Mouse (Mus musculus): ENCODE results near the gene Zfp143. TPM values are rescaled to one million over a fixed set of nuclear protein-coding genes. Genes with fewer than 3 reads are reported as not detected.
A peak's percentile ranks its signal among the peaks of the same experiment; 100 is the strongest.
"Not testable (repeated sequence)": the region's sequence is repeated elsewhere in the genome, so short reads cannot be mapped to it uniquely, and the experiment has no call there.

Zfp143 gene
- polyA plus RNA-seq, 1 experiment from 2014 or later: 6.4 TPM

DNA sequence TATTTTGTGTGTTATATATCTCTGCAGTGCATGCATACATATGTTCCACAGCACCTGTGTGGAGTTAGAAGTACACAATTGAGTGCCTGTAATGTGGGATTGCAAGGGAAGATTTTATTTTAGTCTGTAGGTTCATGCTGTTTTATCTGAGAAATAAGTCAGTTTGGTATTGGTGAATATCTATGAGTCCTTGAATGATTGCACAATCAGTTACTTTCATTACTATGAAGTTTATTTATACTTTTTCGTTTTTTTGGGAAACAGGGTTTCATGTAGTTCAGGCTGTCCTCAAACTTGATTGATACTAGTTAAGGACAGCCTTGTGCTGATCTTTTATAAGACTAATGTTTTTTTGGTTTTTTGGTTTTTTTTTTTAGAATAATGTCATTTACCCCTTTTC lies 37.5 kb upstream of the Zfp143 start:
- no peaks in the 10 kb centered on the region for H3K9me3 ChIP-seq (ENCODE audit: control insufficient read depth, low read length)
- H3K36me3 ChIP-seq (ENCODE audit: control insufficient read depth, insufficient read depth, low read length): no peaks in the 10 kb centered on the region
- TF ChIP-seq EP300 (optimal IDR thresholded peaks at IDR 0.05): no peak
- TF ChIP-seq CTCF (IDR thresholded peaks at IDR 0.05; ENCODE audit: low read depth): no peak
- H3K27ac ChIP-seq (replicated peaks): no peak overlapping the region
- no peak for DNase-seq (ENCODE audit: low spot score)
- no peak overlapping the region for H3K9ac ChIP-seq (ENCODE audit: low read length)
- H3K27me3 ChIP-seq (ENCODE audit: control insufficient read depth, insufficient read depth, low read length): no peaks in the 10 kb centered on the region
- no peaks in the 10 kb centered on the region for H3K4me1 ChIP-seq (replicated peaks; ENCODE audit: control insufficient read depth, insufficient read depth)
- no peak overlapping the region for H3K4me3 ChIP-seq (ENCODE audit: low read depth, low read length)
- ATAC-seq (ENCODE audit: low FRiP score, low TSS enrichment): no peak
- WGBS: 76% methylated on average over 1 of the region's 1 CpGs
- no peak overlapping the region for H3K4me2 ChIP-seq (replicated peaks; ENCODE audit: low read depth)

- H3K4me3 ChIP-seq (ENCODE audit: low read depth, low read length): no peak overlapping the region
- no peak for TF ChIP-seq EP300 (optimal IDR thresholded peaks at IDR 0.05)
- no peak for TF ChIP-seq CTCF (IDR thresholded peaks at IDR 0.05; ENCODE audit: low read depth)
- WGBS: 68% methylated on average over 2 of the region's 2 CpGs
- no peaks in the 10 kb centered on the region for H3K27me3 ChIP-seq (ENCODE audit: control insufficient read depth, insufficient read depth, low read length)
- H3K36me3 ChIP-seq (ENCODE audit: control insufficient read depth, insufficient read depth, low read length): no peaks in the 10 kb centered on the region
- no peak overlapping the region for H3K9ac ChIP-seq (ENCODE audit: low read length)
- no peaks in the 10 kb centered on the region for H3K9me3 ChIP-seq (ENCODE audit: control insufficient read depth, low read length)
- H3K27ac ChIP-seq (replicated peaks): no peak overlapping the region
- H3K4me2 ChIP-seq (replicated peaks; ENCODE audit: low read depth): no peak overlapping the region
- no peaks in the 10 kb centered on the region for H3K4me1 ChIP-seq (replicated peaks; ENCODE audit: control insufficient read depth, insufficient read depth)
- ATAC-seq (ENCODE audit: low FRiP score, low TSS enrichment) (no peak), DNase-seq (ENCODE audit: low spot score) (no peak)
These were observed 34.4 kb upstream of the Zfp143 start for GRCm38 (mm10) chr7:110026594-110026993.

DNA sequence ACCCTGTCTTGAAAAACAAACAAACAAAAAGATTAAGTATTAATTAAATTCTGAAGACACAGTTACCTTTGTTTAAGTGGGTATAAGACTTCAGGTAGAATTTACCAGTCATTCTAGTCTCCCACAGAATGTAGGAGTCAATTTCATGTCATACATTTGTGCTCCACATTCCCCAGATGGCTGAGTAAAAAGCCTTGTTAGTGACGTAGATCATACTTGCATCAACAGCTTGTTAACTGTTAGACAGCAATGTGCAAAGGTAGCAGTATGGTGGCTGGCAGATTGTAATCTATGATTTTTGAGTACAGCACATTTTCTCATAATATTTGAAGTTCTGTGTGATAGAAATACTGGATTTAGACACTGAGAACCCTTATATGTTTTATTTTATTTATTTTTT lies 32.2 kb upstream of the Zfp143 start:
- no peak for DNase-seq (ENCODE audit: low spot score)
- H3K36me3 ChIP-seq (ENCODE audit: control insufficient read depth, insufficient read depth, low read length): 0 out of 2 replicates have a peak, but pooled peaks cover 4% of the 10 kb centered on the region
- WGBS: 77% methylated on average over 1 of the region's 1 CpGs

DNA sequence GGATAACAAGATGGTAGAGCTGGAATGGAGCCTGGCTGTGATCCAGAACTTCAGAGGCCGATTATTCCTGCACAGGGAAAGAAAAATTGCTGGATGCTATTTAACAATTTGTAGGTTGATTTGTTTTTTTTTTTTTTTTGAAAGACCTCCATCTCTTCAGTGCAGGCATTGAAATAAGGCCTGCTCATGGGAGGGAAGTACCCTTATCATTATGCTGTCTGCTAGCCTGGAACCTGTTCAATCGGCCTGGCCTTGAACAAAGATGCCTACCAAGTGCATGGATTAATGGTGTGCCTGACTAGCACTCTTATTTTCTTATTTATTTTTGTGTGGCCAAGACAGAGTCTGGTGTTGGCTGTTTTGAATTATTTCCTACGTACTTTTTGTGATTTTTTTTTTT lies 30.7 kb upstream of the Zfp143 start:
- Histone ChIP-seq H3K4me3 (ENCODE audit: low read depth, low read length) (no peak overlapping the region), H3K36me3 (ENCODE audit: control insufficient read depth, insufficient read depth, low read length) (0 out of 2 replicates have a peak, but pooled peaks cover 5% of the 10 kb centered on the region), H3K4me1 (replicated peaks; ENCODE audit: control insufficient read depth, insufficient read depth) (no peaks in the 10 kb centered on the region), H3K27me3 (ENCODE audit: control insufficient read depth, insufficient read depth, low read length) (no peaks in the 10 kb centered on the region), H3K4me2 (replicated peaks; ENCODE audit: low read depth) (no peak overlapping the region), H3K9me3 (ENCODE audit: control insufficient read depth, low read length) (no peaks in the 10 kb centered on the region), H3K27ac (replicated peaks) (no peak overlapping the region), H3K9ac (ENCODE audit: low read length) (no peak overlapping the region)
- DNase-seq (ENCODE audit: low spot score) (no peak), ATAC-seq (ENCODE audit: low FRiP score, low TSS enrichment) (no peak)
- no peak for TF ChIP-seq CTCF (IDR thresholded peaks at IDR 0.05; ENCODE audit: low read depth)
- no peak for TF ChIP-seq EP300 (optimal IDR thresholded peaks at IDR 0.05)
- 74% methylated on average over 3 of the region's 3 CpGs for WGBS

More for the DNA sequence above, 32.2 kb upstream of the Zfp143 start:
- no peak overlapping the region for H3K4me3 ChIP-seq (ENCODE audit: low read depth, low read length)
- TF ChIP-seq CTCF (IDR thresholded peaks at IDR 0.05; ENCODE audit: low read depth) (no peak), EP300 (optimal IDR thresholded peaks at IDR 0.05) (no peak)
- no peaks in the 10 kb centered on the region for H3K4me1 ChIP-seq (replicated peaks; ENCODE audit: control insufficient read depth, insufficient read depth)
- no peak overlapping the region for H3K4me2 ChIP-seq (replicated peaks; ENCODE audit: low read depth)
- H3K9ac ChIP-seq (ENCODE audit: low read length): no peak overlapping the region
- ATAC-seq (ENCODE audit: low FRiP score, low TSS enrichment): no peak
- no peaks in the 10 kb centered on the region for H3K9me3 ChIP-seq (ENCODE audit: control insufficient read depth, low read length)
- no peaks in the 10 kb centered on the region for H3K27me3 ChIP-seq (ENCODE audit: control insufficient read depth, insufficient read depth, low read length)
- H3K27ac ChIP-seq (replicated peaks): no peak overlapping the region

DNA sequence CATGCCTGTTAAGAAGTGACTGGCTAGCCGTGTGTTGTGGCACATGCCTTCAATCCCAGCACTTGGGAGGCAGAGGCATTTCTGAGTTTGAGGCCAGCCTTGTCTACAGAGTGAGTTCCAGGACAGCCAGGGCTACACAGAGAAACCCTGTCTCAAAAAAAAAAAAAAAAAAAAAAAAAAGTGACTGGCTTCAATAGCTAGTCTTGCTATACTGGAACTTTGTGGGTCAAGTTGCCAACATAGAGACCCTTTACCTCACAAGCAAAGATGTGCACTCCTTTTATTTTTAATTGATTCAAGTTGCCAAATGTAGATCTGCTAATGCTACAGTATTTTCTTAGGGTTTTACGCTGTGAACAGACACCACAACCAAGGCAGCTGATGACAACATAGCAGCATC lies 3.3 kb upstream of the Zfp143 start:
- 97% methylated on average over 2 of the region's 2 CpGs for WGBS
- ATAC-seq (ENCODE audit: low FRiP score, low TSS enrichment); H3K27ac ChIP-seq (replicated peaks); H3K9ac ChIP-seq (ENCODE audit: low read length); DNase-seq (ENCODE audit: low spot score); H3K27me3 ChIP-seq (ENCODE audit: control insufficient read depth, insufficient read depth, low read length); H3K36me3 ChIP-seq (ENCODE audit: control insufficient read depth, insufficient read depth, low read length); H3K4me2 ChIP-seq (replicated peaks; ENCODE audit: low read depth); H3K4me1 ChIP-seq (replicated peaks; ENCODE audit: control insufficient read depth, insufficient read depth); H3K4me3 ChIP-seq (ENCODE audit: low read depth, low read length); H3K9me3 ChIP-seq (ENCODE audit: control insufficient read depth, low read length): not testable (repeated sequence)

GRCm38 (mm10) chr7:110059092-110059785 lies 1.8 kb upstream of the Zfp143 start:
- H3K4me1 ChIP-seq (replicated peaks; ENCODE audit: control insufficient read depth, insufficient read depth): peaks cover 3% of the 10 kb centered on the region
- 82% methylated on average over 12 of the region's 12 CpGs for WGBS
- ATAC-seq (ENCODE audit: low FRiP score, low TSS enrichment) (no peak), DNase-seq (ENCODE audit: low spot score) (no peak)
- no peak overlapping the region for H3K27ac ChIP-seq (replicated peaks)
- no peak overlapping the region for H3K9ac ChIP-seq (ENCODE audit: low read length)
- TF ChIP-seq EP300 (optimal IDR thresholded peaks at IDR 0.05): no peak
- TF ChIP-seq CTCF (IDR thresholded peaks at IDR 0.05; ENCODE audit: low read depth): peak; percentile 65
- no peaks in the 10 kb centered on the region for H3K9me3 ChIP-seq (ENCODE audit: control insufficient read depth, low read length)
- H3K4me3 ChIP-seq (ENCODE audit: low read depth, low read length): no peak overlapping the region
- H3K27me3 ChIP-seq (ENCODE audit: control insufficient read depth, insufficient read depth, low read length): no peaks in the 10 kb centered on the region
- H3K4me2 ChIP-seq (replicated peaks; ENCODE audit: low read depth): no peak overlapping the region
- no peaks in the 10 kb centered on the region for H3K36me3 ChIP-seq (ENCODE audit: control insufficient read depth, insufficient read depth, low read length)

Measured in stomach, postnatal 0 days (tissue).